Mouse (Mus musculus) forebrain, embryonic 16.5 days (tissue): Measurements from ENCODE around the gene Sipa1l2. TPM values are rescaled to one million over a fixed set of nuclear protein-coding genes. Genes with fewer than 3 reads are reported as not detected.

Source experiments
- ATAC-seq: fragments of 200-750 bp; cut with Nextera tagmentation; 2 replicates; pipeline ENCODE4 v1.8.0; 2017; ENCODE audit warnings: mild to moderate bottlenecking, moderate library complexity
- H3K27ac ChIP-seq: fragments of 300-500 bp; sonication (generic); 2 replicates; pipeline ENCODE4 v1.5.1; 2014; ENCODE audit warnings: low read length, control low read depth
- H3K27me3 ChIP-seq: fragments of 300-500 bp; sonication (generic); replicated peaks from 2 replicates; pipeline ENCODE4 v1.6.1; 2014; ENCODE audit warnings: low read length; ENCODE audit not compliant: control insufficient read depth, insufficient read depth
- H3K36me3 ChIP-seq: fragments of 300-500 bp; sonication (generic); 2 replicates; pipeline ENCODE4 v1.6.1; 2014; ENCODE audit not compliant: control insufficient read depth, insufficient read depth
- H3K4me1 ChIP-seq: fragments of 300-500 bp; sonication (generic); replicated peaks from 2 replicates; pipeline ENCODE4 v1.6.1; 2014; ENCODE audit warnings: low read length; ENCODE audit not compliant: control insufficient read depth, insufficient read depth
- H3K4me2 ChIP-seq: fragments of 300-500 bp; sonication (generic); 2 replicates; pipeline ENCODE4 v1.6.1; 2014; ENCODE audit warnings: mild to moderate bottlenecking, low read length, control low read depth
- H3K4me3 ChIP-seq: fragments of 300-500 bp; sonication (generic); replicated peaks from 2 replicates; pipeline ENCODE4 v1.5.1; 2014; ENCODE audit warnings: mild to moderate bottlenecking, low read length, control low read depth
- H3K9ac ChIP-seq: fragments of 300-500 bp; sonication (generic); replicated peaks from 2 replicates; pipeline ENCODE4 v1.6.1; 2014; ENCODE audit warnings: low read depth, low read length, control low read depth
- H3K9me3 ChIP-seq: fragments of 300-500 bp; sonication (generic); 2 replicates; pipeline ENCODE4 v1.6.1; 2016; ENCODE audit warnings: low read length; ENCODE audit not compliant: control insufficient read depth
- WGBS: fragments of 180-500 bp; shearing (Covaris S2); extraction: QIAGEN DNeasy Blood & Tissue Kit; methylation state at CpG from one replicate; pipeline ENCODE4 v1.1.7; 2014; 5-methylcytosine and 5-hydroxymethylcytosine counted together
- polyA plus RNA-seq: library from polyadenylated mRNA; unstranded; fragments of >200 nt; fragmentation: Nextera tagmentation; extraction: Ambion mirVana; gene quantifications from 2 replicates; pipeline ENCODE4 v1.2.1, GENCODE M21; 2015

Sipa1l2 gene
- polyA plus RNA-seq, 1 experiment from 2014 or later, result 33.4 TPM

- no peak for ATAC-seq
Observed at GRCm38 (mm10) chr8:125500005-125500404, 69.6 kb downstream of the Sipa1l2 start.

GRCm38 (mm10) chr8:125498508-125498907 lies 71.1 kb downstream of the Sipa1l2 start:
- no peak for ATAC-seq
- Histone ChIP-seq H3K27ac (no peak overlapping the region), H3K9ac (no peak overlapping the region), H3K4me3 (no peak overlapping the region), H3K27me3 (no peaks in the 10 kb centered on the region), H3K36me3 (no peaks in the 10 kb centered on the region), H3K4me1 (peaks cover 13% of the 10 kb centered on the region; the same call in 1 of the 2 replicates), H3K4me2 (no peak overlapping the region), H3K9me3 (no peaks in the 10 kb centered on the region)
- WGBS, result 64% methylated on average over 10 of the region's 10 CpGs

More at GRCm38 (mm10) chr8:125500005-125500404, 69.6 kb downstream of the Sipa1l2 start:
- WGBS, result 49% methylated on average over 5 of the region's 5 CpGs
- H3K36me3 ChIP-seq, result no peaks in the 10 kb centered on the region
- no peak overlapping the region for H3K9ac ChIP-seq
- no peak overlapping the region for H3K4me2 ChIP-seq
- peaks cover 18% of the 10 kb centered on the region for H3K4me1 ChIP-seq
- H3K27ac ChIP-seq, result no peak overlapping the region
- no peak overlapping the region for H3K4me3 ChIP-seq
- H3K27me3 ChIP-seq, result no peaks in the 10 kb centered on the region
- H3K9me3 ChIP-seq, result no peaks in the 10 kb centered on the region

- Histone ChIP-seq H3K4me3 (no peak overlapping the region), H3K4me2 (no peak overlapping the region), H3K9ac (no peak overlapping the region), H3K27me3 (no peaks in the 10 kb centered on the region), H3K36me3 (peaks cover 11% of the 10 kb centered on the region), H3K27ac (no peak overlapping the region), H3K4me1 (peaks cover 17% of the 10 kb centered on the region; the same call in 1 of the 2 replicates), H3K9me3 (no peaks in the 10 kb centered on the region)
- no peak for ATAC-seq
- WGBS, result 79% methylated on average over 2 of the region's 2 CpGs
Observed at GRCm38 (mm10) chr8:125495545-125495944, 74.1 kb downstream of the Sipa1l2 start.

- Histone ChIP-seq H3K27ac (no peak overlapping the region), H3K27me3 (no peaks in the 10 kb centered on the region), H3K9me3 (no peaks in the 10 kb centered on the region), H3K4me1 (peaks cover 17% of the 10 kb centered on the region), H3K4me3 (no peak overlapping the region), H3K9ac (no peak overlapping the region), H3K36me3 (peaks cover 12% of the 10 kb centered on the region), H3K4me2 (no peak overlapping the region)
- 47% methylated on average over 6 of the region's 6 CpGs for WGBS
- no peak for ATAC-seq
Observed at GRCm38 (mm10) chr8:125493254-125493815, 76.3 kb downstream of the Sipa1l2 start.

GRCm38 (mm10) chr8:125492416-125492815 lies 77.2 kb downstream of the Sipa1l2 start:
- H3K4me1 ChIP-seq, result peaks cover 17% of the 10 kb centered on the region
- ATAC-seq, result no peak
- no peak overlapping the region for H3K27ac ChIP-seq
- no peak overlapping the region for H3K9ac ChIP-seq
- H3K36me3 ChIP-seq, result peaks cover 14% of the 10 kb centered on the region
- no peaks in the 10 kb centered on the region for H3K9me3 ChIP-seq
- WGBS, result 80% methylated on average over 11 of the region's 11 CpGs
- H3K27me3 ChIP-seq, result no peaks in the 10 kb centered on the region
- no peak overlapping the region for H3K4me3 ChIP-seq
- no peak overlapping the region for H3K4me2 ChIP-seq

- H3K4me2 ChIP-seq, result no peak overlapping the region
- ATAC-seq, result no peak
- no peaks in the 10 kb centered on the region for H3K27me3 ChIP-seq
- H3K4me1 ChIP-seq, result peaks cover 26% of the 10 kb centered on the region
- WGBS, result 55% methylated on average over 1 of the region's 1 CpGs
- H3K9me3 ChIP-seq, result no peaks in the 10 kb centered on the region
- H3K27ac ChIP-seq, result no peak overlapping the region
- H3K36me3 ChIP-seq, result peaks cover 14% of the 10 kb centered on the region
- H3K9ac ChIP-seq, result no peak overlapping the region
- no peak overlapping the region for H3K4me3 ChIP-seq
Observed at GRCm38 (mm10) chr8:125488747-125489146, 80.9 kb downstream of the Sipa1l2 start.

- ATAC-seq, result no peak
- no peak overlapping the region for H3K27ac ChIP-seq
- H3K9me3 ChIP-seq, result no peaks in the 10 kb centered on the region
- 90% methylated on average over 3 of the region's 3 CpGs for WGBS
- no peak overlapping the region for H3K9ac ChIP-seq
- H3K4me3 ChIP-seq, result no peak overlapping the region
- peaks cover 19% of the 10 kb centered on the region for H3K4me1 ChIP-seq
- no peak overlapping the region for H3K4me2 ChIP-seq
- peaks cover 14% of the 10 kb centered on the region for H3K36me3 ChIP-seq
- no peaks in the 10 kb centered on the region for H3K27me3 ChIP-seq
Observed at GRCm38 (mm10) chr8:125485715-125486114, 83.9 kb downstream of the Sipa1l2 start.

- Histone ChIP-seq H3K4me2 (no peak overlapping the region), H3K4me3 (no peak overlapping the region), H3K36me3 (peaks cover 19% of the 10 kb centered on the region), H3K4me1 (peaks cover 19% of the 10 kb centered on the region), H3K27me3 (no peaks in the 10 kb centered on the region), H3K9me3 (no peaks in the 10 kb centered on the region), H3K27ac (peak overlapping the region; percentile 3; the same call in 1 of the 2 replicates), H3K9ac (no peak overlapping the region)
- WGBS, result 10% methylated on average over 7 of the region's 7 CpGs
- ATAC-seq, result peak; percentile 74
Observed at GRCm38 (mm10) chr8:125484530-125485196, 84.9 kb downstream of the Sipa1l2 start.

GRCm38 (mm10) chr8:125482491-125483096 lies 87.0 kb downstream of the Sipa1l2 start:
- H3K4me2 ChIP-seq, result no peak overlapping the region
- WGBS, result 94% methylated on average over 5 of the region's 5 CpGs
- no peak for ATAC-seq

More at GRCm38 (mm10) chr8:125482491-125483096, 87.0 kb downstream of the Sipa1l2 start:
- Histone ChIP-seq H3K4me3 (no peak overlapping the region), H3K4me1 (peaks cover 17% of the 10 kb centered on the region), H3K36me3 (peaks cover 20% of the 10 kb centered on the region), H3K9ac (no peak overlapping the region), H3K27ac (no peak overlapping the region), H3K27me3 (no peaks in the 10 kb centered on the region), H3K9me3 (no peaks in the 10 kb centered on the region)
